Mouse (Mus musculus) testis, adult 2 months (tissue): Measurements from ENCODE around the gene Hc.

Experiments
- CTCF ChIP-seq: fragments of 200-500 bp; IDR thresholded peaks from 2 replicates; pipeline ENCODE4 v1.5.1; 2012; ENCODE audit warnings: low read depth, mild to moderate bottlenecking, inconsistent platforms, low read length, moderate library complexity; ENCODE audit not compliant: control insufficient read depth, insufficient read depth, insufficient replicate concordance
- POLR2A ChIP-seq: fragments of 200-500 bp; IDR thresholded peaks from 2 replicates; pipeline ENCODE4 v1.6.1; 2012; ENCODE audit warnings: low read depth, mild to moderate bottlenecking, inconsistent platforms, low read length, moderate library complexity; ENCODE audit not compliant: control insufficient read depth

DNA sequence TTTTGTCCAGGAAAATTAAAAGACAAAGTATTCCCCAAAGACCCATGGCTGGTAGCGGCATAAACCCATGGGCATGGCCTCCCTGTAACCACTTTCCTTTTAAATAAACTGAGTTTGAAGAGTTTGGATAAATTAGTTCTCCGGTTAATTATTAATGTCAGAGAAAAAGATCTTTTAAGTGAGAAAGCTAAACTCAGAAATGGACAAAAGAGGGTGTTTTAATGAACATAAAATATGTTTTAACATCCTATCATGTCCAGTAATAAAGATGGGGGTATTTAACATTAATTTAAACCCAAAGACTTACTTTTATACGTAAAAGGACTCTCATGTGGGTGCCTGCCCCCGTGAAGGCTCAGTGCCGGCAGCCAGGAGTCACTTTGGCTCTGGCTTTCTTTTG lies at the start of gene Hc:
- TF ChIP-seq CTCF (no peak), POLR2A (no peak)
